Mouse (Mus musculus) limb, embryonic 11.5 days (tissue): ENCODE results near the gene Epha2. TPM values are rescaled to one million over a fixed set of nuclear protein-coding genes. Genes with fewer than 3 reads are reported as not detected.

Experiments used
- ATAC-seq: fragments of 200-750 bp; cut with Nextera tagmentation; 2 replicates; pipeline ENCODE4 v1.8.0; 2017; ENCODE audit warnings: low read depth; ENCODE audit not compliant: insufficient number of reproducible peaks, low FRiP score, low TSS enrichment
- DNase-seq: peaks from one replicate; pipeline ENCODE4 v3.0.0-alpha.2; 2015; ENCODE audit warnings: low spot score
- H3K27ac ChIP-seq: fragments of 300-500 bp; sonication (generic); replicated peaks from 2 replicates; pipeline ENCODE4 v1.5.1; 2014; ENCODE audit warnings: low read depth, mild to moderate bottlenecking, low read length
- H3K27me3 ChIP-seq: fragments of 300-500 bp; sonication (generic); 2 replicates; pipeline ENCODE4 v1.6.1; 2014; ENCODE audit warnings: mild to moderate bottlenecking, low read length, mixed read lengths; ENCODE audit not compliant: control insufficient read depth, insufficient read depth
- H3K36me3 ChIP-seq: fragments of 300-500 bp; sonication (generic); 2 replicates; pipeline ENCODE4 v1.6.1; 2014; ENCODE audit warnings: mild to moderate bottlenecking, low read length, moderate library complexity, mixed read lengths; ENCODE audit not compliant: control insufficient read depth, insufficient read depth
- H3K4me1 ChIP-seq: fragments of 300-500 bp; sonication (generic); 2 replicates; pipeline ENCODE4 v1.6.1; 2014; ENCODE audit warnings: low read length, mixed read lengths; ENCODE audit not compliant: control insufficient read depth, insufficient read depth
- H3K4me2 ChIP-seq: fragments of 300-500 bp; sonication (generic); 2 replicates; pipeline ENCODE4 v1.6.1; 2014; ENCODE audit warnings: low read depth, mild to moderate bottlenecking, moderate library complexity; ENCODE audit not compliant: severe bottlenecking
- H3K4me3 ChIP-seq: fragments of 300-500 bp; sonication (generic); 2 replicates; pipeline ENCODE4 v1.5.1; 2014; ENCODE audit warnings: low read depth, low read length
- H3K9ac ChIP-seq: fragments of 300-500 bp; sonication (generic); 2 replicates; pipeline ENCODE4 v1.6.1; 2014; ENCODE audit warnings: mild to moderate bottlenecking, low read length
- H3K9me3 ChIP-seq: fragments of 300-500 bp; sonication (generic); 2 replicates; pipeline ENCODE4 v1.6.1; 2016; ENCODE audit warnings: low read length; ENCODE audit not compliant: control insufficient read depth
- WGBS: fragments of 180-500 bp; shearing (Covaris S2); extraction: QIAGEN DNeasy Blood & Tissue Kit; methylation state at CpG from one replicate; pipeline ENCODE4 v1.1.7; 2014; 5-methylcytosine and 5-hydroxymethylcytosine counted together
- microRNA-seq: library from miRNA; unstranded; fragments of <30 nt; microRNA quantifications from one replicate; pipeline ENCODE4, GENCODE M21; 2016
- polyA plus RNA-seq: library from polyadenylated mRNA; unstranded; fragments of >200 nt; fragmentation: Nextera tagmentation; extraction: Ambion mirVana; gene quantifications from 2 replicates; pipeline ENCODE4 v1.2.1, GENCODE M21; 2014

Epha2 gene
- polyA plus RNA-seq, 1 experiment from 2014 or later, result 2.4 TPM

DNA sequence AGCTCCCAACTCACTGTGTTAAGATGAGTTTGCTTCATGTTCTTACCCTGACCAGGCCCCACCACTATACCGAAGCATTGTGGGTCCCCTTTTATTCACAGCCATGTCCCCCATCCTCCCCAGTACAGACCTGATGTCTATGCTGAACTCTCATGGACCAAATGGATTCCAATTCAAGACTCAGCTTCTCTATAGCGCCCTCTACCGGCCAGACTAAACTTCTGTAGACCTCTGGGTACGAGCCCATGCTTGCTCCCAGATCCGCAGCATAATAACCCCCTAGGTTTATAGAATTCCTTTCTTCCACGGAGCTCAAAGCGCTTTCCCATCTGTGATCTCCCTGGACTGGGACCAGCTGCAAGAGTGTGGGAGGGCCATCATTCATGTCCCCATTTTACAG is 59.8 kb downstream of the Epha2 start:
- Histone ChIP-seq H3K4me3 (no peak overlapping the region), H3K27ac (no peak overlapping the region), H3K27me3 (peaks cover 10% of the 10 kb centered on the region), H3K4me2 (no peak overlapping the region), H3K36me3 (no peaks in the 10 kb centered on the region), H3K9me3 (no peaks in the 10 kb centered on the region), H3K4me1 (no peaks in the 10 kb centered on the region), H3K9ac (no peak overlapping the region)
- 25% methylated on average over 7 of the region's 7 CpGs for WGBS
- DNase-seq (peak; percentile 77), ATAC-seq (no peak)

DNA sequence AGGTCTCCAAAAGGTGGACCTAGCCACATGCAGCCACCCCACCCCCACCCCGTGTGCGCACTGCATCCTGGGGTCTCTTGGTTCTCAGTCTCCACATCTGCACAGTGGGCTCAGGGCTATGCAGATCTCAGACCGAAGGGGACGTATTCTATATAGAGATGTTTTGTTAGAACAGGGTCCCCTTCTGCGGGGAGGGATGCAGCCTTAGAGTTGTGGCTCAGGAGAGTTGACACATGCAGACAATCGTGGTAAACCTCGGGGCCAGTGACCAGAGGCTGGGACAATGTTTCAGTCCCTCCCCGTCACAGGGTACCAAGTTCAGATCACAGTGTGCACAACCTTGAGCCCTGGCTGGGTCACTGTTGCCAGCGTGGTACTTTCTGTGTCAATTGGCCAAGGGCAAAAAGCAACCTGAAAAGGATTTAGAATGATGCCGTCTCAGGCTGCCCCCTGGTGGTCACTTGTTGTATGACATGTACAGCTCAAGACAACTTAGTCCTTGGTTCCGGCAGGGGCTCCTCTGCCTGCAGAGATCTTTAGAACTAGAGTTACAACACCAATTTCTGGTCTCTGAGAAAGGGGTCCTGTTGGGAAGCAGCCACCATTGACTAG is 62.0 kb downstream of the Epha2 start:
- Histone ChIP-seq H3K4me3 (no peak overlapping the region), H3K4me1 (no peaks in the 10 kb centered on the region), H3K36me3 (no peaks in the 10 kb centered on the region), H3K4me2 (no peak overlapping the region), H3K27me3 (peaks cover 31% of the 10 kb centered on the region), H3K9ac (no peak overlapping the region), H3K27ac (no peak overlapping the region), H3K9me3 (no peaks in the 10 kb centered on the region)
- WGBS, result 26% methylated on average over 11 of the region's 11 CpGs
- ATAC-seq (no peak), DNase-seq (peak; percentile 96)

DNA sequence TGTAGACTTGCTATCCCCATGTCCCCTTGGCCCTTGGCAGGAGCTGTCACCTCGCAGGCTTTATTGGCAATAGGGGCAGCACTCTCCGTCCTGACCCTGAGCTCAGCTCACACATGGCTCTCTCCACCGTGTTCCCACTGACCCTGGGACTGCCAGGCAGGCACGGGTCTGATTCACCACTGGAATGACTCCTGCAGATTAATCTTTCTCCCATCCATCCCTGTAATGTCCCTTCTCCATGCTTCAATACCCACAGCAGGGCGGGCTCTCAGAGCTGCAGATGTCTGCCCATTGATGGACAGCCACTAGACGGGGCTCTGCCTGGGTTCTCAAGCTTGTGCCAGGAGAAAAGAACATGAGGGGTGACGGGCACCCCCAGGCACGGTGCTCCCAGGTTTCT is 64.1 kb downstream of the Epha2 start:
- Histone ChIP-seq H3K4me3 (no peak overlapping the region), H3K9me3 (no peaks in the 10 kb centered on the region), H3K36me3 (no peaks in the 10 kb centered on the region), H3K27me3 (peaks cover 41% of the 10 kb centered on the region), H3K9ac (no peak overlapping the region), H3K27ac (no peak overlapping the region), H3K4me1 (no peaks in the 10 kb centered on the region), H3K4me2 (no peak overlapping the region)
- ATAC-seq, result no peak
- WGBS, result 66% methylated on average over 8 of the region's 8 CpGs
- no peak for DNase-seq

DNA sequence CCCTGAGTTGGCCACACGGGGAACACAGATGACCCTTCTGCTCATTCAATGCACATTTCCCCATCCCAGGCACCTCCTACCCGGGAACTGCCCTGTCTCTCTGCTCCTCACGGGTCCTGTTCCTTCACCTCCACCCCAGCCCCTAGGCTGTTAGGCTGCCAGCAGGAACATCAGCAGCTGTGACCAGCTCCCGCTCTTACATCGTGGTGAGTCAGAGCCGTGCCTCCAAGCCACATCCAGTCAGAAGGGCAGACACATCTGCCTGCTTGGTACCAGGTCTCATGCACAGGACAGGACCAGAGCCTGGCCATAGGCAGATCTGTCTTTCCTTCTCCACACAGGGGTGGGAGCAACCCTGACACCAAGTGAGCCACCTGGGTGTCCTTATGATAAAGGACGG is 64.8 kb downstream of the Epha2 start:
- WGBS, result 51% methylated on average over 7 of the region's 7 CpGs
- Histone ChIP-seq H3K27ac (no peak overlapping the region), H3K27me3 (peaks cover 41% of the 10 kb centered on the region), H3K4me3 (no peak overlapping the region), H3K36me3 (no peaks in the 10 kb centered on the region), H3K4me1 (no peaks in the 10 kb centered on the region), H3K9me3 (no peaks in the 10 kb centered on the region), H3K4me2 (no peak overlapping the region), H3K9ac (peak overlapping the region; percentile 9; the same call in 1 of the 2 replicates)
- DNase-seq (no peak), ATAC-seq (no peak)

- ATAC-seq (no peak; the same call in 1 of the 2 replicates), DNase-seq (no peak)
- peaks cover 41% of the 10 kb centered on the region for H3K27me3 ChIP-seq
- under 1% methylated on average over 53 of the region's 71 CpGs for WGBS
- peak within 1 kb of the TSS; percentile 44 for H3K9ac ChIP-seq
- peak within 1 kb of the TSS; percentile 90 for H3K4me2 ChIP-seq
- no peaks in the 10 kb centered on the region for H3K9me3 ChIP-seq
- no peaks in the 10 kb centered on the region for H3K36me3 ChIP-seq
- no peak within 1 kb of the TSS for H3K27ac ChIP-seq
- peak within 1 kb of the TSS; percentile 53 for H3K4me3 ChIP-seq
- H3K4me1 ChIP-seq, result no peaks in the 10 kb centered on the region
These were observed 67.2 kb downstream of the Epha2 start, which contains the start of gene Fam131c for GRCm38 (mm10) chr4:141367997-141368791. Fam131c (plus strand) TSS chr4:141368220.

DNA sequence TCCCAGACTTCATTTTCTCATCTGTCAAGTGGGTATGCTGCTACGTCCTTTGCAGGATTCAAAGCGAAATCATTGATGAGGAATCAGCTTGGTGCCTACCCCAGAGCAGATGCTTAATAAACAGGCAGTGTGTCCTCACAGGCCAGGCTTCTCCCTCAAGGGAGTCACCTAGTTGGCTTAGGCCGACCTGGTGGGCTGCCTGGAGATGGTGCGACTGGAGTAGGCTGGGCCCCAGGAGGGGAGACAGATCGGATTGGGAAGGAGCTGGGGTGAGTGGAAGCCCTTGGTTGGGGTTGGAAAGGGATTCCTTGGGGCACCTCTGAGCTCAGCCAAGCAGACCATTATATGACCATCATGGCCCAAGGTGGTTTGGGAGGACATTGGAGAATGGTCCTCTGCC is 71.4 kb downstream of the Epha2 start:
- no peak for ATAC-seq
- WGBS, result 92% methylated on average over 5 of the region's 5 CpGs
- no peak overlapping the region for H3K4me2 ChIP-seq

More for the DNA sequence above, 71.4 kb downstream of the Epha2 start:
- Histone ChIP-seq H3K9ac (no peak overlapping the region), H3K9me3 (no peaks in the 10 kb centered on the region), H3K4me3 (no peak overlapping the region), H3K27me3 (peaks cover 16% of the 10 kb centered on the region), H3K36me3 (no peaks in the 10 kb centered on the region), H3K4me1 (no peaks in the 10 kb centered on the region), H3K27ac (no peak overlapping the region)
- no peak for DNase-seq

Small RNA genes lying within 50 kb of the gene (microRNA-seq; reads per million reads assigned to microRNA genes)
- gene Gm25690, result not detected

Other genes starting within 250 kb of the Epha2 start
- 8.7 and 9.0 TPM in 2 replicates for gene Crocc, start 240.7 kb upstream of the Epha2 start, polyA plus RNA-seq
- 65.0 and 71.0 TPM in 2 replicates for gene Necap2, start 222.9 kb upstream of the Epha2 start, polyA plus RNA-seq
- gene Spata21, start 212.9 kb upstream of the Epha2 start, polyA plus RNA-seq, result 0.32 TPM in 1 of 2 replicates, not detected in the other
- gene Szrd1, start 161.5 kb upstream of the Epha2 start, polyA plus RNA-seq, result 30.5 and 39.1 TPM in 2 replicates
- gene Fbxo42, start 153.3 kb upstream of the Epha2 start, polyA plus RNA-seq, result 30.4 and 36.6 TPM in 2 replicates
- gene Rsg1, start 87.3 kb upstream of the Epha2 start, polyA plus RNA-seq, result 5.3 and 8.7 TPM in 2 replicates
- gene Arhgef19, start 61.7 kb upstream of the Epha2 start, polyA plus RNA-seq, result 4.6 and 5.2 TPM in 2 replicates
- 0.34 and 0.57 TPM in 2 replicates for gene Fam131c, start 67.0 kb downstream of the Epha2 start, polyA plus RNA-seq
- 0.21 and 0.33 TPM in 2 replicates for gene Clcnka, start 97.5 kb downstream of the Epha2 start, polyA plus RNA-seq
- not detected in 2 replicates for gene Clcnkb, start 114.8 kb downstream of the Epha2 start, polyA plus RNA-seq
- gene Hspb7, start 119.5 kb downstream of the Epha2 start, polyA plus RNA-seq, result 0.34 and 0.41 TPM in 2 replicates
- gene Srarp, start 134.9 kb downstream of the Epha2 start, polyA plus RNA-seq, result not detected in 2 replicates
- 44.2 and 49.2 TPM in 2 replicates for gene Zbtb17, start 143.4 kb downstream of the Epha2 start, polyA plus RNA-seq
- gene Spen, start 237.4 kb downstream of the Epha2 start, polyA plus RNA-seq, result 12.4 and 13.4 TPM in 2 replicates